Mouse (Mus musculus): ENCODE results near the gene Stx8. TPM values are rescaled to one million over a fixed set of nuclear protein-coding genes. Genes with fewer than 3 reads are reported as not detected.

Gene Stx8
- total and polyA plus RNA-seq, 2 experiments: 3.5 to 12.9 TPM

GRCm38 (mm10) chr11:68239756-68240155, 273.8 kb downstream of the Stx8 start:
- no peak overlapping the region for H3K9ac ChIP-seq (ENCODE audit: low read depth, low read length)
- TF ChIP-seq POLR2A (IDR thresholded peaks at IDR 0.05; ENCODE audit: extremely low read depth, insufficient read depth, low read length) (no peak), CTCF (IDR thresholded peaks at IDR 0.05; ENCODE audit: low read depth, low read length) (no peak)
- no peaks in the 10 kb centered on the region for H3K36me3 ChIP-seq (ENCODE audit: control insufficient read depth, insufficient read depth, low read length)
- H3K27ac ChIP-seq (replicated peaks; ENCODE audit: insufficient read depth, low read depth, low read length): no peak overlapping the region
- no peak overlapping the region for H3K4me3 ChIP-seq (ENCODE audit: insufficient read depth, low read depth, low read length)
- H3K4me1 ChIP-seq (ENCODE audit: control insufficient read depth, insufficient read depth, low read length): no peaks in the 10 kb centered on the region
- 62% methylated on average over 5 of the region's 5 CpGs for WGBS
- H3K79me2 ChIP-seq (ENCODE audit: control insufficient read depth, insufficient read depth, low read length): no peaks in the 10 kb centered on the region
- H3K27me3 ChIP-seq (ENCODE audit: control insufficient read depth, insufficient read depth, low read length): no peaks in the 10 kb centered on the region
- no peak for DNase-seq (ENCODE audit: extremely low read depth, low read depth, low spot score)

- H3K27ac ChIP-seq (replicated peaks; ENCODE audit: insufficient read depth, low read depth, low read length): no peak overlapping the region
- H3K4me3 ChIP-seq (ENCODE audit: insufficient read depth, low read depth, low read length): no peak overlapping the region
- DNase-seq (ENCODE audit: extremely low read depth, low read depth, low spot score): no peak
- H3K9ac ChIP-seq (ENCODE audit: low read depth, low read length): no peak overlapping the region
- WGBS: 82% methylated on average over 16 of the region's 16 CpGs
- no peaks in the 10 kb centered on the region for H3K4me1 ChIP-seq (ENCODE audit: control insufficient read depth, insufficient read depth, low read length)
- no peaks in the 10 kb centered on the region for H3K79me2 ChIP-seq (ENCODE audit: control insufficient read depth, insufficient read depth, low read length)
- TF ChIP-seq CTCF (IDR thresholded peaks at IDR 0.05; ENCODE audit: low read depth, low read length): no peak
- TF ChIP-seq POLR2A (IDR thresholded peaks at IDR 0.05; ENCODE audit: extremely low read depth, insufficient read depth, low read length): no peak
- H3K27me3 ChIP-seq (ENCODE audit: control insufficient read depth, insufficient read depth, low read length): no peaks in the 10 kb centered on the region
- no peaks in the 10 kb centered on the region for H3K36me3 ChIP-seq (ENCODE audit: control insufficient read depth, insufficient read depth, low read length)
Measured at GRCm38 (mm10) chr11:68244254-68244991, 278.4 kb downstream of the Stx8 start.

- Histone ChIP-seq H3K9ac (ENCODE audit: low read depth, low read length) (no peak overlapping the region), H3K79me2 (ENCODE audit: control insufficient read depth, insufficient read depth, low read length) (no peaks in the 10 kb centered on the region), H3K27ac (replicated peaks; ENCODE audit: insufficient read depth, low read depth, low read length) (no peak overlapping the region), H3K4me3 (ENCODE audit: insufficient read depth, low read depth, low read length) (no peak overlapping the region), H3K36me3 (ENCODE audit: control insufficient read depth, insufficient read depth, low read length) (no peaks in the 10 kb centered on the region), H3K4me1 (ENCODE audit: control insufficient read depth, insufficient read depth, low read length) (no peaks in the 10 kb centered on the region), H3K27me3 (ENCODE audit: control insufficient read depth, insufficient read depth, low read length) (no peaks in the 10 kb centered on the region)
- TF ChIP-seq POLR2A (IDR thresholded peaks at IDR 0.05; ENCODE audit: extremely low read depth, insufficient read depth, low read length) (no peak), CTCF (IDR thresholded peaks at IDR 0.05; ENCODE audit: low read depth, low read length) (no peak)
- 80% methylated on average over 5 of the region's 5 CpGs for WGBS
- no peak for DNase-seq (ENCODE audit: extremely low read depth, low read depth, low spot score)
Measured at GRCm38 (mm10) chr11:68244992-68245261, 278.9 kb downstream of the Stx8 start.

- no peak overlapping the region for H3K9ac ChIP-seq (ENCODE audit: low read depth, low read length)
- TF ChIP-seq CTCF (IDR thresholded peaks at IDR 0.05; ENCODE audit: low read depth, low read length) (no peak), POLR2A (IDR thresholded peaks at IDR 0.05; ENCODE audit: extremely low read depth, insufficient read depth, low read length) (no peak)
- 54% methylated on average over 6 of the region's 6 CpGs for WGBS
- DNase-seq (ENCODE audit: extremely low read depth, low read depth, low spot score): no peak
- no peak overlapping the region for H3K4me3 ChIP-seq (ENCODE audit: insufficient read depth, low read depth, low read length)
- no peaks in the 10 kb centered on the region for H3K36me3 ChIP-seq (ENCODE audit: control insufficient read depth, insufficient read depth, low read length)
- H3K79me2 ChIP-seq (ENCODE audit: control insufficient read depth, insufficient read depth, low read length): no peaks in the 10 kb centered on the region
- no peak overlapping the region for H3K27ac ChIP-seq (replicated peaks; ENCODE audit: insufficient read depth, low read depth, low read length)
- no peaks in the 10 kb centered on the region for H3K27me3 ChIP-seq (ENCODE audit: control insufficient read depth, insufficient read depth, low read length)
- H3K4me1 ChIP-seq (ENCODE audit: control insufficient read depth, insufficient read depth, low read length): no peaks in the 10 kb centered on the region
Measured at GRCm38 (mm10) chr11:68247897-68248296, 281.9 kb downstream of the Stx8 start.

GRCm38 (mm10) chr11:68250106-68250505, 284.1 kb downstream of the Stx8 start:
- Histone ChIP-seq H3K27me3 (ENCODE audit: control insufficient read depth, insufficient read depth, low read length) (no peaks in the 10 kb centered on the region), H3K4me3 (ENCODE audit: insufficient read depth, low read depth, low read length) (no peak overlapping the region), H3K4me1 (ENCODE audit: control insufficient read depth, insufficient read depth, low read length) (no peaks in the 10 kb centered on the region), H3K79me2 (ENCODE audit: control insufficient read depth, insufficient read depth, low read length) (no peaks in the 10 kb centered on the region), H3K27ac (replicated peaks; ENCODE audit: insufficient read depth, low read depth, low read length) (no peak overlapping the region), H3K36me3 (ENCODE audit: control insufficient read depth, insufficient read depth, low read length) (no peaks in the 10 kb centered on the region), H3K9ac (ENCODE audit: low read depth, low read length) (no peak overlapping the region)
- DNase-seq (ENCODE audit: extremely low read depth, low read depth, low spot score): no peak
- TF ChIP-seq POLR2A (IDR thresholded peaks at IDR 0.05; ENCODE audit: extremely low read depth, insufficient read depth, low read length) (no peak), CTCF (IDR thresholded peaks at IDR 0.05; ENCODE audit: low read depth, low read length) (no peak)
- WGBS: 87% methylated on average over 6 of the region's 6 CpGs

GRCm38 (mm10) chr11:68253531-68253930, 287.5 kb downstream of the Stx8 start:
- TF ChIP-seq POLR2A (IDR thresholded peaks at IDR 0.05; ENCODE audit: extremely low read depth, insufficient read depth, low read length): no peak
- no peak for TF ChIP-seq CTCF (IDR thresholded peaks at IDR 0.05; ENCODE audit: low read depth, low read length)
- no peak overlapping the region for H3K27ac ChIP-seq (replicated peaks; ENCODE audit: insufficient read depth, low read depth, low read length)
- H3K27me3 ChIP-seq (ENCODE audit: control insufficient read depth, insufficient read depth, low read length): no peaks in the 10 kb centered on the region
- no peak for DNase-seq (ENCODE audit: extremely low read depth, low read depth, low spot score)
- 79% methylated on average over 7 of the region's 7 CpGs for WGBS
- H3K36me3 ChIP-seq (ENCODE audit: control insufficient read depth, insufficient read depth, low read length): no peaks in the 10 kb centered on the region
- no peak overlapping the region for H3K9ac ChIP-seq (ENCODE audit: low read depth, low read length)
- no peak overlapping the region for H3K4me3 ChIP-seq (ENCODE audit: insufficient read depth, low read depth, low read length)
- H3K4me1 ChIP-seq (ENCODE audit: control insufficient read depth, insufficient read depth, low read length): no peaks in the 10 kb centered on the region
- H3K79me2 ChIP-seq (ENCODE audit: control insufficient read depth, insufficient read depth, low read length): no peaks in the 10 kb centered on the region

Other genes with a start within 250 kb of the Stx8 start
- gene Glp2r, start 195.0 kb upstream of the Stx8 start, total RNA-seq (2014; rRNA removed): under 0.01 TPM in 1 of 2 replicates, not detected in the other
- gene Glp2r, start 195.0 kb upstream of the Stx8 start, polyA plus RNA-seq (2012; rRNA removed): not detected in 2 replicates
- gene Gsg1l2, start 191.6 kb upstream of the Stx8 start, total RNA-seq (2014; rRNA removed): not detected in 2 replicates
- gene Gsg1l2, start 191.6 kb upstream of the Stx8 start, polyA plus RNA-seq (2012; rRNA removed): not detected in 2 replicates
- not detected in 2 replicates for gene Dhrs7c, start 168.0 kb upstream of the Stx8 start, total RNA-seq (2014; rRNA removed)
- gene Dhrs7c, start 168.0 kb upstream of the Stx8 start, polyA plus RNA-seq (2012; rRNA removed): not detected in 2 replicates
- 0.27 TPM in 1 of 2 replicates, not detected in the other for gene Usp43, start 44.0 kb upstream of the Stx8 start, total RNA-seq (2014; rRNA removed)
- 0.04 TPM in 2 replicates for gene Usp43, start 44.0 kb upstream of the Stx8 start, polyA plus RNA-seq (2012; rRNA removed)
- gene Cfap52, start 542 bp upstream of the Stx8 start, total RNA-seq (2014; rRNA removed): not detected in 2 replicates
- not detected in 2 replicates for gene Cfap52, start 542 bp upstream of the Stx8 start, polyA plus RNA-seq (2012; rRNA removed)